Mouse (Mus musculus) sigmoid colon, adult 10 weeks (tissue): Measurements from ENCODE around the gene Cyp26b1. TPM values are rescaled to one million over a fixed set of nuclear protein-coding genes. Genes with fewer than 3 reads are reported as not detected.

Experiments used
- polyA plus RNA-seq: library from polyadenylated mRNA; stranded (reverse); fragments of 350-450 nt; fragmentation: Illumina TruSeq; extraction: RNeasy Lipid Tissue Mini Kit (QIAGEN cat#74804); gene quantifications from one replicate; pipeline ENCODE4 v1.2.3, GENCODE M21; 2014; ENCODE audit warnings: low read depth, low replicate concordance

Cyp26b1 gene
- polyA plus RNA-seq = 0.60 TPM

GRCm38 (mm10) chr6:84593693-84594092 lies at the start of gene Cyp26b1:
Gene Cyp26b1 (minus strand): TSS chr6:84593908.

